In the genomic region with DNA sequence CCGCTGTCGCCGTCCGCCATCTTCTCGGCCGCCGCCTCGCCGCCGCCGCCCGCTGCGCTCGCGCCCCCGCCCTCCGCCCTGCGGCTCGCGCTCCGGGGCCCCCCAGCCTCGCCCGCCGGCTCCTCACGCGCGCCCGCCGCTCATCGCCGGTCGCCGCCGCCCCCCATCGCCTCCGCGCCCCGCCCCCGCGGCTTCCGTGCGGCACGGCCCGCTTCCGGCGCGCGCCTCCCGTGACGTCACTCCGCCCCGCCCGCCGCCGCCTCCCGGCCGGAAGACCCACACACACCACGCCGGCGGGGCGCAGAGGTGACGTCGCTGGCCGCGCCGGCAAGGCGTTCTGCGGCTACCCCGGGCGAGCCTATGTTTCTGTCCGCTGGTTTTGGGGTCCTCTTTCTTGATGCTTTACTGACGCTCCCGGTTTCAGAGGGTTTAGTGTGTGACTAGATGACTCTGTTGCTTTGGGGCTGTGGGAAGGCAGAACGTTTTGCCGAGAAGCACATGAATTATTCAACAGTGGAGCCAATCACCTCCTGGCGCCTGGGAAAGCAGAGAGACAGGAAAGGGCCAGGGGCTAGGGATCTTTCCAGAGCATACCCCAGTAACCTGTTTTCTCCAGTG, we compare ENCODE assay signal across 1 mouse cellular context.
TF ChIP-seq lines count a peak whose summit lies in the region.

A gene (minus strand): TSS at position 51 of the 618 bp plus-strand sequence.

TF ChIP-seq in CH12.LX, 34 proteins besides CTCF, POLR2A, EP300 and RAD21 (continued from another document):
- 0 out of 2 replicates have a peak, but pooled peaks have one; percentile 24 for TF ChIP-seq RCOR1 (conservative IDR thresholded peaks at IDR 0.05; ENCODE audit: low read depth, low read length)
- peak; percentile 88 for TF ChIP-seq SIN3A (IDR thresholded peaks at IDR 0.05; ENCODE audit: low read length)
- 0 out of 2 replicates have a peak, but pooled peaks have one; percentile 35 for TF ChIP-seq MYC (IDR thresholded peaks at IDR 0.05; ENCODE audit: low read depth, low read length)
- peak; percentile 96 for TF ChIP-seq NELFE (IDR thresholded peaks at IDR 0.05; ENCODE audit: low read depth, low read length)
- peak; percentile 35; the same call in 1 of the 2 replicates for TF ChIP-seq GABPA (IDR thresholded peaks at IDR 0.05; ENCODE audit: insufficient replicate concordance, low read depth, low read length)
- TF ChIP-seq ZKSCAN1 (IDR thresholded peaks at IDR 0.05; ENCODE audit: borderline replicate concordance, low read depth, low read length), result no peak
- TF ChIP-seq TBP (conservative IDR thresholded peaks at IDR 0.05; ENCODE audit: low read depth, low read length), result no peak
- peak; percentile 94 for TF ChIP-seq ZMIZ1 (IDR thresholded peaks at IDR 0.05; ENCODE audit: low read depth, low read length)
- TF ChIP-seq MAX (IDR thresholded peaks at IDR 0.05; ENCODE audit: low read length), result peak; percentile 53
- TF ChIP-seq PAX5 (IDR thresholded peaks at IDR 0.05; ENCODE audit: low read length), result no peak
- peak; percentile 96 for TF ChIP-seq POLR2AphosphoS2 (IDR thresholded peaks at IDR 0.05; ENCODE audit: low read depth, low read length)
- no peak for TF ChIP-seq USF2 (conservative IDR thresholded peaks at IDR 0.05; ENCODE audit: low read depth, low read length)
- peak; percentile 72 for TF ChIP-seq IRF4 (IDR thresholded peaks at IDR 0.05; ENCODE audit: low read depth, low read length)
- TF ChIP-seq ELF1 (IDR thresholded peaks at IDR 0.05; ENCODE audit: low read depth, low read length), result peak; percentile 92
- no peak for TF ChIP-seq ZNF384 (IDR thresholded peaks at IDR 0.05; ENCODE audit: low read depth, low read length)
- TF ChIP-seq E2F4 (IDR thresholded peaks at IDR 0.05; ENCODE audit: insufficient replicate concordance, low read depth, low read length), result no peak
- TF ChIP-seq KAT2A (IDR thresholded peaks at IDR 0.05; ENCODE audit: insufficient replicate concordance, low read length), result peak; percentile 81; the same call in 1 of the 2 replicates
- TF ChIP-seq ZC3H11A (IDR thresholded peaks at IDR 0.05; ENCODE audit: low read depth, low read length), result no peak
- TF ChIP-seq HCFC1 (IDR thresholded peaks at IDR 0.05; ENCODE audit: low read depth, low read length), result peak; percentile 84
- TF ChIP-seq MAZ (IDR thresholded peaks at IDR 0.05; ENCODE audit: low read depth, low read length), result peak; percentile 77; the same call in 1 of the 2 replicates
- TF ChIP-seq NRF1 (IDR thresholded peaks at IDR 0.05; ENCODE audit: low read depth, low read length), result peak; percentile 45; the same call in 1 of the 2 replicates
- TF ChIP-seq UBTF (IDR thresholded peaks at IDR 0.05; ENCODE audit: low read depth, low read length), result no peak
- peak; percentile 95 for TF ChIP-seq MXI1 (IDR thresholded peaks at IDR 0.05; ENCODE audit: low read depth, low read length)
- TF ChIP-seq MEF2A (IDR thresholded peaks at IDR 0.05; ENCODE audit: borderline replicate concordance, low read depth, low read length), result peak; percentile 64; the same call in 1 of the 2 replicates
- 0 out of 2 replicates have a peak, but pooled peaks have one; percentile 70 for TF ChIP-seq CHD1 (IDR thresholded peaks at IDR 0.05; ENCODE audit: low read depth, low read length)
- TF ChIP-seq JUND (conservative IDR thresholded peaks at IDR 0.05; ENCODE audit: low read depth, low read length), result no peak
- no peak for TF ChIP-seq SMC3 (IDR thresholded peaks at IDR 0.05; ENCODE audit: low read depth, low read length)
- no peak for TF ChIP-seq MAFK (IDR thresholded peaks at IDR 0.05; ENCODE audit: insufficient replicate concordance, low read length)
- TF ChIP-seq USF1 (IDR thresholded peaks at IDR 0.05; ENCODE audit: low read depth, low read length), result no peak
- TF ChIP-seq CHD2 (IDR thresholded peaks at IDR 0.05; ENCODE audit: low read length), result no peak
- peak; percentile 18; the same call in 1 of the 2 replicates for TF ChIP-seq BHLHE40 (IDR thresholded peaks at IDR 0.05; ENCODE audit: low read depth, low read length)
